Mouse (Mus musculus): ENCODE results near the gene Snd1. TPM values are rescaled to one million over a fixed set of nuclear protein-coding genes. Genes with fewer than 3 reads are reported as not detected.

Gene Snd1
- polyA plus RNA-seq, 1 experiment from 2014 or later = 129 TPM

GRCm38 (mm10) chr6:28667586-28667985, 192.6 kb downstream of the Snd1 start:
- Histone ChIP-seq H3K4me2 (no peak overlapping the region), H3K9me3 (replicated peaks) (no peaks in the 10 kb centered on the region), H3K27me3 (no peaks in the 10 kb centered on the region), H3K36me3 (peaks cover 13% of the 10 kb centered on the region), H3K27ac (no peak overlapping the region), H3K4me3 (replicated peaks) (no peak overlapping the region), H3K4me1 (no peaks in the 10 kb centered on the region), H3K9ac (no peak overlapping the region)
- WGBS = 93% methylated on average over 1 of the region's 1 CpGs
- no peak for ATAC-seq (replicated peaks; ENCODE audit: low FRiP score)

- Histone ChIP-seq H3K36me3 (peaks cover 13% of the 10 kb centered on the region), H3K9ac (no peak overlapping the region), H3K27ac (no peak overlapping the region), H3K4me1 (no peaks in the 10 kb centered on the region), H3K9me3 (replicated peaks) (no peaks in the 10 kb centered on the region), H3K27me3 (no peaks in the 10 kb centered on the region), H3K4me2 (no peak overlapping the region), H3K4me3 (replicated peaks) (no peak overlapping the region)
- WGBS = 89% methylated on average over 5 of the region's 5 CpGs
- ATAC-seq (replicated peaks; ENCODE audit: low FRiP score) = no peak
Measured at GRCm38 (mm10) chr6:28669251-28669650, 194.3 kb downstream of the Snd1 start.

- H3K4me2 ChIP-seq = no peak overlapping the region
- no peak for ATAC-seq (replicated peaks; ENCODE audit: low FRiP score)
- H3K4me1 ChIP-seq = no peaks in the 10 kb centered on the region
- H3K4me3 ChIP-seq (replicated peaks) = no peak overlapping the region
- H3K27ac ChIP-seq = no peak overlapping the region
- no peaks in the 10 kb centered on the region for H3K9me3 ChIP-seq (replicated peaks)
- no peaks in the 10 kb centered on the region for H3K27me3 ChIP-seq
- no peak overlapping the region for H3K9ac ChIP-seq
- H3K36me3 ChIP-seq = peaks cover 13% of the 10 kb centered on the region
- 67% methylated on average over 1 of the region's 1 CpGs for WGBS
Measured at GRCm38 (mm10) chr6:28672388-28672787, 197.4 kb downstream of the Snd1 start.

- WGBS = 92% methylated on average over 1 of the region's 1 CpGs
- Histone ChIP-seq H3K9ac (no peak overlapping the region), H3K27me3 (no peaks in the 10 kb centered on the region), H3K27ac (no peak overlapping the region), H3K4me1 (no peaks in the 10 kb centered on the region), H3K9me3 (replicated peaks) (no peaks in the 10 kb centered on the region), H3K36me3 (peaks cover 6% of the 10 kb centered on the region), H3K4me3 (replicated peaks) (no peak overlapping the region), H3K4me2 (no peak overlapping the region)
- no peak for ATAC-seq (replicated peaks; ENCODE audit: low FRiP score)
Measured at GRCm38 (mm10) chr6:28674686-28675085, 199.7 kb downstream of the Snd1 start.

- no peak for ATAC-seq (replicated peaks; ENCODE audit: low FRiP score)
- H3K4me2 ChIP-seq = no peak overlapping the region
- H3K9me3 ChIP-seq (replicated peaks) = no peaks in the 10 kb centered on the region
- no peak overlapping the region for H3K27ac ChIP-seq
- 89% methylated on average over 1 of the region's 1 CpGs for WGBS
- H3K4me3 ChIP-seq (replicated peaks) = no peak overlapping the region
- no peaks in the 10 kb centered on the region for H3K36me3 ChIP-seq
- H3K4me1 ChIP-seq = peaks cover 15% of the 10 kb centered on the region
- H3K27me3 ChIP-seq = no peaks in the 10 kb centered on the region
- no peak overlapping the region for H3K9ac ChIP-seq
Measured at GRCm38 (mm10) chr6:28678896-28679295, 204.0 kb downstream of the Snd1 start.

- no peak overlapping the region for H3K9ac ChIP-seq
- no peaks in the 10 kb centered on the region for H3K36me3 ChIP-seq
- H3K27me3 ChIP-seq = no peaks in the 10 kb centered on the region
- no peak overlapping the region for H3K4me2 ChIP-seq
- no peak overlapping the region for H3K4me3 ChIP-seq (replicated peaks)
- H3K4me1 ChIP-seq = peaks cover 15% of the 10 kb centered on the region
- no peak overlapping the region for H3K27ac ChIP-seq
- H3K9me3 ChIP-seq (replicated peaks) = no peaks in the 10 kb centered on the region
- no peak for ATAC-seq (replicated peaks; ENCODE audit: low FRiP score)
- 74% methylated on average over 4 of the region's 4 CpGs for WGBS
Measured at GRCm38 (mm10) chr6:28680537-28680936, 205.6 kb downstream of the Snd1 start.

- ATAC-seq (replicated peaks; ENCODE audit: low FRiP score) = no peak
- Histone ChIP-seq H3K9ac (no peak overlapping the region), H3K4me3 (replicated peaks) (no peak overlapping the region), H3K4me1 (peaks cover 15% of the 10 kb centered on the region), H3K9me3 (replicated peaks) (no peaks in the 10 kb centered on the region), H3K4me2 (no peak overlapping the region), H3K36me3 (no peaks in the 10 kb centered on the region), H3K27ac (no peak overlapping the region), H3K27me3 (no peaks in the 10 kb centered on the region)
- WGBS = 69% methylated on average over 8 of the region's 8 CpGs
Measured at GRCm38 (mm10) chr6:28681521-28682457, 206.8 kb downstream of the Snd1 start.

GRCm38 (mm10) chr6:28685052-28685451, 210.1 kb downstream of the Snd1 start:
- Histone ChIP-seq H3K27me3 (no peaks in the 10 kb centered on the region), H3K36me3 (no peaks in the 10 kb centered on the region), H3K4me1 (peaks cover 15% of the 10 kb centered on the region), H3K4me2 (no peak overlapping the region), H3K9me3 (replicated peaks) (no peaks in the 10 kb centered on the region), H3K27ac (no peak overlapping the region), H3K9ac (no peak overlapping the region), H3K4me3 (replicated peaks) (no peak overlapping the region)
- 40% methylated on average over 3 of the region's 3 CpGs for WGBS
- no peak for ATAC-seq (replicated peaks; ENCODE audit: low FRiP score)

- no peak overlapping the region for H3K4me3 ChIP-seq (replicated peaks)
- ATAC-seq (replicated peaks; ENCODE audit: low FRiP score) = peak; percentile 69; the same call in 1 of the 2 replicates
- H3K9ac ChIP-seq = no peak overlapping the region
- no peak overlapping the region for H3K27ac ChIP-seq
- no peak overlapping the region for H3K4me2 ChIP-seq
- H3K4me1 ChIP-seq = peaks cover 12% of the 10 kb centered on the region
- H3K9me3 ChIP-seq (replicated peaks) = no peaks in the 10 kb centered on the region
- H3K36me3 ChIP-seq = no peaks in the 10 kb centered on the region
- WGBS = 42% methylated on average over 5 of the region's 5 CpGs
- H3K27me3 ChIP-seq = no peaks in the 10 kb centered on the region
Measured at GRCm38 (mm10) chr6:28685745-28686144, 210.8 kb downstream of the Snd1 start.

GRCm38 (mm10) chr6:28687776-28688175, 212.8 kb downstream of the Snd1 start:
- no peak for ATAC-seq (replicated peaks; ENCODE audit: low FRiP score)
- no peak overlapping the region for H3K4me2 ChIP-seq
- no peaks in the 10 kb centered on the region for H3K27me3 ChIP-seq
- no peaks in the 10 kb centered on the region for H3K36me3 ChIP-seq
- no peak overlapping the region for H3K27ac ChIP-seq
- no peak overlapping the region for H3K4me3 ChIP-seq (replicated peaks)
- 73% methylated on average over 5 of the region's 5 CpGs for WGBS
- no peaks in the 10 kb centered on the region; the same call in 1 of the 2 replicates for H3K4me1 ChIP-seq
- no peak overlapping the region for H3K9ac ChIP-seq
- no peaks in the 10 kb centered on the region for H3K9me3 ChIP-seq (replicated peaks)

- H3K27me3 ChIP-seq = no peaks in the 10 kb centered on the region
- no peak overlapping the region for H3K27ac ChIP-seq
- no peak overlapping the region for H3K4me3 ChIP-seq (replicated peaks)
- H3K9me3 ChIP-seq (replicated peaks) = no peaks in the 10 kb centered on the region
- H3K4me1 ChIP-seq = no peaks in the 10 kb centered on the region
- ATAC-seq (replicated peaks; ENCODE audit: low FRiP score) = no peak
- peaks cover 8% of the 10 kb centered on the region; the same call in 1 of the 2 replicates for H3K36me3 ChIP-seq
- no peak overlapping the region for H3K9ac ChIP-seq
- H3K4me2 ChIP-seq = no peak overlapping the region
Measured at GRCm38 (mm10) chr6:28692659-28693058, 217.7 kb downstream of the Snd1 start.

GRCm38 (mm10) chr6:28697214-28697613, 222.3 kb downstream of the Snd1 start:
- Histone ChIP-seq H3K9me3 (replicated peaks) (no peaks in the 10 kb centered on the region), H3K4me1 (peaks cover 5% of the 10 kb centered on the region), H3K27me3 (no peaks in the 10 kb centered on the region), H3K9ac (no peak overlapping the region), H3K4me3 (replicated peaks) (no peak overlapping the region), H3K27ac (no peak overlapping the region), H3K4me2 (no peak overlapping the region), H3K36me3 (peaks cover 16% of the 10 kb centered on the region; the same call in 1 of the 2 replicates)
- no peak for ATAC-seq (replicated peaks; ENCODE audit: low FRiP score)
- WGBS = 92% methylated on average over 3 of the region's 3 CpGs

Data from kidney, embryonic 15.5 days (tissue).